Mouse (Mus musculus) olfactory bulb, adult 2 months (tissue): ENCODE measurements around the gene A730015C16Rik.

Source experiments
- CTCF ChIP-seq: fragments of 200-500 bp; IDR thresholded peaks from 2 replicates; pipeline ENCODE4 v1.5.1; 2012; ENCODE audit warnings: low read depth, mild to moderate bottlenecking, low read length, moderate library complexity; ENCODE audit not compliant: insufficient read depth
- POLR2A ChIP-seq: fragments of 200-500 bp; IDR thresholded peaks from 2 replicates; pipeline ENCODE4 v1.6.1; 2012; ENCODE audit warnings: mild to moderate bottlenecking, low read depth, low read length, moderate library complexity; ENCODE audit not compliant: insufficient read depth

- TF ChIP-seq POLR2A (no peak), CTCF (no peak)
These were observed 5.1 kb downstream of the A730015C16Rik start for GRCm38 (mm10) chr4:108843336-108843735.
